Mouse (Mus musculus) hindbrain, embryonic 16.5 days (tissue): ENCODE measurements around the gene Prss22. TPM values are rescaled to one million over a fixed set of nuclear protein-coding genes. Genes with fewer than 3 reads are reported as not detected.

Source experiments
- ATAC-seq: fragments of 200-750 bp; cut with Nextera tagmentation; 2 replicates; pipeline ENCODE4 v1.8.0; 2017; ENCODE audit warnings: moderate TSS enrichment, moderate library complexity
- H3K27ac ChIP-seq: fragments of 300-500 bp; sonication (generic); 2 replicates; pipeline ENCODE4 v1.5.1; 2014; ENCODE audit warnings: low read depth, mild to moderate bottlenecking, control low read depth, low read length, moderate library complexity
- H3K27me3 ChIP-seq: fragments of 300-500 bp; sonication (generic); replicated peaks from 2 replicates; pipeline ENCODE4 v1.6.1; 2014; ENCODE audit warnings: low read length; ENCODE audit not compliant: control insufficient read depth, insufficient read depth
- H3K36me3 ChIP-seq: fragments of 300-500 bp; sonication (generic); 2 replicates; pipeline ENCODE4 v1.6.1; 2014; ENCODE audit warnings: mild to moderate bottlenecking, low read length, moderate library complexity, mixed read lengths; ENCODE audit not compliant: control insufficient read depth, insufficient read depth
- H3K4me1 ChIP-seq: fragments of 300-500 bp; sonication (generic); 2 replicates; pipeline ENCODE4 v1.6.1; 2014; ENCODE audit warnings: low read depth, low read length; ENCODE audit not compliant: control insufficient read depth, insufficient read depth
- H3K4me2 ChIP-seq: fragments of 300-500 bp; sonication (generic); 2 replicates; pipeline ENCODE4 v1.6.1; 2014; ENCODE audit warnings: mild to moderate bottlenecking, low read length, control low read depth, moderate library complexity
- H3K4me3 ChIP-seq: fragments of 300-500 bp; sonication (generic); 2 replicates; pipeline ENCODE4 v1.5.1; 2014; ENCODE audit warnings: mild to moderate bottlenecking, low read length, control low read depth, moderate library complexity
- H3K9ac ChIP-seq: fragments of 300-500 bp; sonication (generic); 2 replicates; pipeline ENCODE4 v1.6.1; 2014; ENCODE audit warnings: low read depth, mild to moderate bottlenecking, control low read depth, low read length, moderate library complexity
- H3K9me3 ChIP-seq: fragments of 300-500 bp; sonication (generic); 2 replicates; pipeline ENCODE4 v1.6.1; 2014; ENCODE audit warnings: mild to moderate bottlenecking, low read length, moderate library complexity; ENCODE audit not compliant: control insufficient read depth
- WGBS: fragments of 180-500 bp; shearing (Covaris S2); extraction: QIAGEN DNeasy Blood & Tissue Kit; methylation state at CpG from one replicate; pipeline ENCODE4 v1.1.7; 2014; 5-methylcytosine and 5-hydroxymethylcytosine counted together
- polyA plus RNA-seq: library from polyadenylated mRNA; unstranded; fragments of >200 nt; fragmentation: Nextera tagmentation; extraction: Ambion mirVana; gene quantifications from 2 replicates; pipeline ENCODE4 v1.2.1, GENCODE M21; 2015

Prss22 gene
- polyA plus RNA-seq, 1 experiment from 2014 or later: not detected

DNA sequence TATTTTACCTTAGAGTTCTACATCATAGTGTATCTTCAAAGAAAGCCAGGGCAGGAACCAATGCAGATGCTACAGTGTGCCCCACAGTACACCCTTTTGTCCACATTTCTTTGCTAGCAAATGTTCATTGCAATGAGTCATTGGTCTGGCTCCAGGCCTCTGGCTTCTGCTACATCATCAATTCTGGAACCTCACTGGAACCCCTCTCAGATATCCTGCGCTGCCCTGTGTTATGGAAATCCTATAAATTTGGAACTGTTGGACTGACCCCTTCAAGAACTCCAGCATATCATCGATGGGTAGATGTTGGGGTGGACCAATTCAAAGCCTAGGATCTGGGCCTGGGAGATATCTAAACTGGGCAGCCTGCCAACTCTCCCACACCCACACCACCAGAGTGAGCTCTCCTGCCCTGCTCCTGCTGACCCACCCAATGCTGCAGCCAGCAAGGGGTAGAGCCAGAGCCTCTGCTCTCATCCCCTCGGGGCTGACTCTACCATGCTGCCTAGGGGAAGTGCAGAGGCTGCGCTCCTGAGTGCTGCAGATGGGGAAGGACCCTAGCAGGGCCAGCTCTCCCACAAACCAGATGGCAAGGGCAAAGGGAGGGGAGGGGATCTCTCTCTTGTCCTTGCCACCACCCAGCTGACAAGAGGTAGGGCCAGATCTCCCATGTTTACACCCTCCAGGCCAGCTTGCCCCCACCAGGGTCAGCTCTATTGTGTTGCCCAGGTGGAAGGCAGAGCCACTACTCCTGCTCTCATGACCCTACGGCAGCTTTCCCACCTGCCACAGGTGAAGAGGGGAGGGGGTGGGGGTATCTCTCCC lies 23.7 kb upstream of the Prss22 start:
- Histone ChIP-seq H3K9ac (no peak overlapping the region), H3K4me2 (no peak overlapping the region), H3K27ac (no peak overlapping the region), H3K36me3 (no peaks in the 10 kb centered on the region), H3K9me3 (no peaks in the 10 kb centered on the region), H3K27me3 (no peaks in the 10 kb centered on the region), H3K4me1 (no peaks in the 10 kb centered on the region), H3K4me3 (no peak overlapping the region)
- WGBS: 76% methylated on average over 5 of the region's 5 CpGs
- no peak for ATAC-seq

DNA sequence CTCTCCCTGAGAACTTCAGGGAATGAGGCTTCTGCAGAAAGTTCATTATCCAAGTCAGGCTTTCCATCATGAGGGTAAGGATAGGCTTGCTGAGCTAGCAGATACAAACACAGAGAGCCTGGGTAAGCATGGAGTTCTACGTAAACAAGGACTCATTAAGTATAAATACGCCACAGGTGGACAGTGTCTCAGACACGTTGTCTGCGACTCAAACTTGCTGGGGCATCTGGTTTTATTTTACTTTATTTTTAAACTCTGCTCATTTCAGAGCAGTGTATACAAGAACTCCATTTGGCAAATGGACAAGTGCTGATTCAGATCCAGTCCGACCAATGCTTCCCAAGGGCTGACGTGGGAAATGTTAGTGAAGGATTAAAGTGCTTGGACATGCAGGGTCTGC lies 22.8 kb upstream of the Prss22 start:
- no peak for ATAC-seq
- no peak overlapping the region for H3K27ac ChIP-seq
- WGBS: 84% methylated on average over 6 of the region's 6 CpGs
- no peak overlapping the region for H3K9ac ChIP-seq
- no peaks in the 10 kb centered on the region for H3K36me3 ChIP-seq
- H3K4me1 ChIP-seq: no peaks in the 10 kb centered on the region
- H3K27me3 ChIP-seq: no peaks in the 10 kb centered on the region
- no peak overlapping the region for H3K4me2 ChIP-seq
- H3K4me3 ChIP-seq: no peak overlapping the region
- no peaks in the 10 kb centered on the region for H3K9me3 ChIP-seq

DNA sequence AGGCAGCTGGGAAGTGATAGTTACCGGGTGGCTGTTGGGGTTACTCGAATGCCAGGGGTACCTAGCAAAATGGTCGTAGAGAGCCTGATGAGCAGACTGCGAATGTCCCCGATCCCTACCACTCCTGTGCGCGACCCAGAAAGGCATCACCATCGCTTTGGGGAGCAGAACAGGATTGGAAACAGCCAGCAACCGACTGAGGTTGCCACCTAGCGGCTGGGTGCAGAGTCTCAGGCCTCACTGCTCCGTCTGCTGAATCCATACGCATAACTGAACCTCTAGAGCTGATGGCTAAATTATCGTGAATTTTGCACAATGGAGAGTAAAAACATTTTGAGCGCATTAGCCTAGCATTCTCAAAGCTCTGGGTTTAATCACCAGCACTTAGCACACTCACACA lies 17.8 kb upstream of the Prss22 start:
- no peak overlapping the region for H3K9ac ChIP-seq
- 29% methylated on average over 14 of the region's 14 CpGs for WGBS
- no peak for ATAC-seq
- no peaks in the 10 kb centered on the region for H3K27me3 ChIP-seq
- no peaks in the 10 kb centered on the region for H3K4me1 ChIP-seq
- no peak overlapping the region for H3K27ac ChIP-seq
- H3K9me3 ChIP-seq: no peaks in the 10 kb centered on the region
- no peak overlapping the region for H3K4me2 ChIP-seq
- H3K36me3 ChIP-seq: no peaks in the 10 kb centered on the region
- no peak overlapping the region for H3K4me3 ChIP-seq

DNA sequence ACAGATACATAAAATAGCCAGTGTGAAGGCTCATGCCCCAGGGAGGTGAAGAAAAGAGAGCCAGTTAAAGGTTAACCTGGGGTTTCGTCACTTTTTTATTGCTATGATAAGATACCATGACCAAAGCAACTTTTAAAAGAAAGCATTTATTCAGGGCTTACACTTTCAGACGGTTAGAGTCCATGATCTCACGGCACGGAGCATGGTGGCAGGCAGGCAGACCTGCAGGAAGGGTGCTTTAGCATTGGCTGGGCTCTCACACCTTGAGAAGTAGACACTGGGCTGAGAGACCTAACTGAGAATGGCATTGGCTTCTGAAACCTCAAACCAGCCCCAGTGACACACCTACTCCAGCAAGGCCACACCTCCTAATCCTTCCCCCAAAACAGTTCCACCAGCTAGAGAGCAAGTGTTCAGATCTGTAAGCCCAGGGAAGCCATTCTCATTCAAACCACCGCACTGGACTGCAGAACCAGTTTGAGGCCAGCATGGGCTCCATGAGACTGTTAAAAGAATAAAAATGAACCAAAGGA lies 16.6 kb upstream of the Prss22 start:
- no peaks in the 10 kb centered on the region for H3K27me3 ChIP-seq
- H3K9ac ChIP-seq: no peak overlapping the region
- no peak for ATAC-seq
- no peak overlapping the region for H3K4me3 ChIP-seq
- 87% methylated on average over 5 of the region's 5 CpGs for WGBS
- H3K4me1 ChIP-seq: no peaks in the 10 kb centered on the region
- H3K9me3 ChIP-seq: no peaks in the 10 kb centered on the region
- H3K4me2 ChIP-seq: no peak overlapping the region
- H3K27ac ChIP-seq: no peak overlapping the region
- no peaks in the 10 kb centered on the region for H3K36me3 ChIP-seq

DNA sequence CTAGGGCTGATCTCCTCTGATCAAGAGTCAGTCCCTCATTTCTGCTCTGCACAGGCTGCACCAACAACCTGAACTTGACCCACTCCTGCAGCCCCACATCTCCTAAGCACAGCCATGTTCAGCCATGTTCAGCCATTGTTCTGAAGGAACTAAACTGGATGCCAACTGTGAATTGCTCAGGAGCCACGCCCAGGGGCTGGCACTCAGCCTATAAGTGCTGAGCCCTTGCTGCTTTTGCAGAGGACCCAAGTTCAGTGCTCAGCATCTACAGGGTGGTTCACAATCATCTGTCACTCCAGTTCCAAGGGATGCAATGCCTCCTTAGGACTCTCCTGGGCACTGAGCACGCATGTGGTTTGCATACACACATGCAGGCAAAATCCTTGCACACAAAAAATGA lies 15.0 kb upstream of the Prss22 start:
- ATAC-seq: no peak
- H3K9me3 ChIP-seq: peaks cover 4% of the 10 kb centered on the region; the same call in 1 of the 2 replicates
- H3K9ac ChIP-seq: no peak overlapping the region
- no peak overlapping the region for H3K27ac ChIP-seq
- no peak overlapping the region for H3K4me2 ChIP-seq
- no peak overlapping the region for H3K4me3 ChIP-seq
- no peaks in the 10 kb centered on the region for H3K27me3 ChIP-seq
- H3K4me1 ChIP-seq: no peaks in the 10 kb centered on the region
- H3K36me3 ChIP-seq: no peaks in the 10 kb centered on the region
- WGBS: 70% methylated on average over 2 of the region's 2 CpGs

DNA sequence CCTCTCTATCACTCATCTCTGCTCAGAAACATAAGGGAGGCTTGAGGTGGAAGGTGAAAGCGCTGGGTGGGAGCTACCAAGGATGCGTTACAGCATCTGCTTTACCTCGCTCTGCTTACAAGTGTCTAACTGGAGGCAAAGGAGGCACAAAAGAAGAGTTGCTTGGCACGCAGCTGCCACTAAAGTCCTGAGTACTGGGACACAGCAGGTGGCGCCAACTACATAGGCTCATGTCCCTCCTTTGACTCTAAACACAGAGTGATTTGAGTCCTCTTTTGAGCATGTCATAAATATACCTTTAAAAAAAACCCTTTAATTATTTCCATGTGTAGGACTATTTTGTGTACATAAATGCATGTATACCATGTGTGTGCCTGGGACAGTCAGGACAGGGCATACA lies 11.7 kb upstream of the Prss22 start:
- WGBS: 66% methylated on average over 5 of the region's 5 CpGs
- no peaks in the 10 kb centered on the region for H3K36me3 ChIP-seq
- no peak for ATAC-seq

DNA sequence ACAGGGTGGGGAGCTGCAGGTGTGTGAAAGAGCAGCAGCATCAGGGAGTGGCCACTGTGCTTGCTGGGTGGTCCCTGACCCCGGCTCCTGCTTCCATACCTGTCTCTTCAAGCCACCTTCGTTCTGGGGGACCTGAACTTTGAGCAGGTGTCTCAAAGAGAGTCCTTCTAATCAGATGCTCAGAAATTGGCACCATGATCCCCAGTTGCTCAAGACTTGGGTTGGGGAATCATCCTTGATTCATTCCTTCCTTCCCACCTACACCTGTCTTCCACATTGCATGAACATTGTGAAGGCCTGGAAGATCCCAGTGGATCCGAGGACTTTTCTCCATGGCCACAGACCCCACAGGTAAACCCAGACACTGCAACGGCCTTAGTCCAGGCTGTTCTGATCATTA lies 10.2 kb upstream of the Prss22 start:
- Histone ChIP-seq H3K4me2 (no peak overlapping the region), H3K9ac (no peak overlapping the region), H3K27me3 (no peaks in the 10 kb centered on the region), H3K4me3 (no peak overlapping the region), H3K27ac (no peak overlapping the region), H3K4me1 (no peaks in the 10 kb centered on the region), H3K9me3 (peaks cover 4% of the 10 kb centered on the region; the same call in 1 of the 2 replicates), H3K36me3 (no peaks in the 10 kb centered on the region)
- WGBS: 78% methylated on average over 4 of the region's 4 CpGs
- ATAC-seq: no peak

More for the DNA sequence above, 11.7 kb upstream of the Prss22 start:
- Histone ChIP-seq H3K4me3 (no peak overlapping the region), H3K9ac (no peak overlapping the region), H3K4me1 (no peaks in the 10 kb centered on the region), H3K27ac (no peak overlapping the region), H3K27me3 (no peaks in the 10 kb centered on the region), H3K4me2 (no peak overlapping the region), H3K9me3 (peaks cover 4% of the 10 kb centered on the region; the same call in 1 of the 2 replicates)

DNA sequence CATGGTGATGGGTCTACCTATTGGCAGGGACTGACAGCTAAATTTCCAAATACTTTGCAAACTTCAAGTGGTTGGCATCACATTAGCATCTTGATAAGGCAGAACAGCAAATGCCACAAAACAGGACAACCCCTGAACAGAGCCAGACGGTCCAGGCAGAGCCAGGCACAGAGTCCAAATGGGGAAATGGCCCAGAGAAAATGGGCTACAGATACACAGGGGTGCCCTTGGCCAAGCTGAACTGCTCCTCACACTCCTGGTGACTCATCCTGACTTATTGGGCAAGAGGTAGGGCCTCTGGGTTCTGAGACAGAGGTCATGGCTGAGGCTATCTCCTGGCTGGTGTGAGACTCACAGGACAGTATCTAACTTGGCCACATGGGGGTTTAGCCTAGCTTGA lies 9.5 kb upstream of the Prss22 start:
- H3K27me3 ChIP-seq: no peaks in the 10 kb centered on the region
- 62% methylated on average over 1 of the region's 1 CpGs for WGBS
- no peak overlapping the region for H3K4me2 ChIP-seq
- H3K9ac ChIP-seq: no peak overlapping the region
- no peaks in the 10 kb centered on the region for H3K4me1 ChIP-seq
- H3K4me3 ChIP-seq: no peak overlapping the region
- no peaks in the 10 kb centered on the region for H3K36me3 ChIP-seq
- ATAC-seq: no peak
- no peak overlapping the region for H3K27ac ChIP-seq
- H3K9me3 ChIP-seq: peaks cover 4% of the 10 kb centered on the region; the same call in 1 of the 2 replicates

DNA sequence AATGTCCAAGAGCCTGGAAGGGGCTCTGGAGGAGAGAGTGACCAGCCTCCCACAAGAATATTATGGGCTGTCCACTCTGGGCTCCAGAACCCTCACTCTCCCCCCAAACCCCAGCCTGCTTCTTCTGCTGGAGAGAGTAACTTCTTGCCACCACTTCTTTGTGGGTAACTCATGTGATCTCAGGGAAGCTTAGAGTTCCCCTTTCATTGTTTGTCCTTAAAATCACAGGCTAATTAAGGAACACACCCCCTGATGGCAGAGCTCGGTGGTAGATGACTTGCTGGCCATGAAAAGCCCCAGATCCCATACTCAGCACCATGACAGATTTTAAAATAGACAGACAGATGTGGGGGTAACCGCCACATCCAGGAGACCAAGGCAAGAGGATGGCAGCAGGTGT lies 9.0 kb upstream of the Prss22 start:
- Histone ChIP-seq H3K4me1 (no peaks in the 10 kb centered on the region), H3K27me3 (no peaks in the 10 kb centered on the region)
- 52% methylated on average over 2 of the region's 2 CpGs for WGBS

More for the DNA sequence above, 9.0 kb upstream of the Prss22 start:
- H3K9ac ChIP-seq: no peak overlapping the region
- no peak overlapping the region for H3K27ac ChIP-seq
- no peak for ATAC-seq
- H3K36me3 ChIP-seq: no peaks in the 10 kb centered on the region
- no peak overlapping the region for H3K4me2 ChIP-seq
- peaks cover 4% of the 10 kb centered on the region; the same call in 1 of the 2 replicates for H3K9me3 ChIP-seq
- H3K4me3 ChIP-seq: no peak overlapping the region
